Mouse (Mus musculus) megakaryocyte, embryonic 14.5 days (primary cell): Measurements from ENCODE around the gene Nfatc4. TPM values are rescaled to one million over a fixed set of nuclear protein-coding genes. Genes with fewer than 3 reads are reported as not detected.

Experiments
- H3K27me3 ChIP-seq: replicated peaks from 2 replicates; pipeline ENCODE3; 2012; ENCODE audit warnings: inconsistent platforms
- H3K36me3 ChIP-seq: replicated peaks from 2 replicates; pipeline ENCODE3; 2012; ENCODE audit warnings: low read length, inconsistent platforms, mixed read lengths
- H3K4me1 ChIP-seq: 2 replicates; pipeline ENCODE4 v1.6.1; 2012; ENCODE audit warnings: inconsistent platforms
- H3K4me3 ChIP-seq: replicated peaks from 2 replicates; pipeline ENCODE3; 2012; ENCODE audit warnings: moderate library complexity, mild to moderate bottlenecking, inconsistent platforms
- H3K9me3 ChIP-seq: 2 replicates; pipeline ENCODE4 v1.6.1; 2012; ENCODE audit warnings: inconsistent platforms
- FLI1 ChIP-seq: IDR thresholded peaks from 2 replicates; pipeline ENCODE4 v1.6.1; 2012; ENCODE audit warnings: low read length, inconsistent platforms, mixed read lengths
- GATA1 ChIP-seq: IDR thresholded peaks from 3 replicates; pipeline ENCODE4 v1.6.1; 2012; ENCODE audit warnings: mixed read lengths, low read length, inconsistent platforms, borderline replicate concordance
- polyA plus RNA-seq: library from polyadenylated mRNA; stranded (reverse); fragments of >175 nt; gene quantifications from 2 replicates; pipeline ENCODE4 v1.2.3, GENCODE M21; 2012; ENCODE audit warnings: low replicate concordance; ENCODE audit not compliant: insufficient read depth

The Nfatc4 gene
- polyA plus RNA-seq, 1 experiment = 0.08 TPM

- no peaks in the 10 kb centered on the region for H3K9me3 ChIP-seq
- no peaks in the 10 kb centered on the region for H3K36me3 ChIP-seq
- peaks cover 96% of the 10 kb centered on the region for H3K27me3 ChIP-seq
- H3K4me1 ChIP-seq = peaks cover 18% of the 10 kb centered on the region
- TF ChIP-seq GATA1 = no peak
- no peak for TF ChIP-seq FLI1
- H3K4me3 ChIP-seq = no peak overlapping the region
Measured at GRCm38 (mm10) chr14:55828716-55829263, 5.8 kb downstream of the Nfatc4 start.

GRCm38 (mm10) chr14:55829854-55830253 lies 6.9 kb downstream of the Nfatc4 start:
- H3K27me3 ChIP-seq = peaks cover 96% of the 10 kb centered on the region
- TF ChIP-seq FLI1 (no peak), GATA1 (no peak)
- no peaks in the 10 kb centered on the region for H3K9me3 ChIP-seq
- no peaks in the 10 kb centered on the region for H3K36me3 ChIP-seq
- peaks cover 20% of the 10 kb centered on the region for H3K4me1 ChIP-seq
- no peak overlapping the region for H3K4me3 ChIP-seq

GRCm38 (mm10) chr14:55830331-55830730 lies 7.4 kb downstream of the Nfatc4 start:
- peaks cover 91% of the 10 kb centered on the region for H3K27me3 ChIP-seq
- peaks cover 20% of the 10 kb centered on the region for H3K4me1 ChIP-seq
- TF ChIP-seq GATA1 (no peak), FLI1 (no peak)
- H3K9me3 ChIP-seq = no peaks in the 10 kb centered on the region
- H3K4me3 ChIP-seq = no peak overlapping the region
- H3K36me3 ChIP-seq = no peaks in the 10 kb centered on the region

GRCm38 (mm10) chr14:55833126-55833525 lies 10.2 kb downstream of the Nfatc4 start:
- Histone ChIP-seq H3K4me1 (peaks cover 19% of the 10 kb centered on the region), H3K27me3 (peaks cover 69% of the 10 kb centered on the region), H3K36me3 (no peaks in the 10 kb centered on the region), H3K4me3 (no peak overlapping the region), H3K9me3 (no peaks in the 10 kb centered on the region)
- no peak for TF ChIP-seq GATA1
- TF ChIP-seq FLI1 = no peak

- no peak overlapping the region for H3K4me3 ChIP-seq
- TF ChIP-seq GATA1 (no peak), FLI1 (no peak)
- H3K4me1 ChIP-seq = peaks cover 17% of the 10 kb centered on the region
- no peaks in the 10 kb centered on the region for H3K36me3 ChIP-seq
- H3K9me3 ChIP-seq = no peaks in the 10 kb centered on the region
- peaks cover 61% of the 10 kb centered on the region for H3K27me3 ChIP-seq
Measured at GRCm38 (mm10) chr14:55834808-55835533, 12.0 kb downstream of the Nfatc4 start.

GRCm38 (mm10) chr14:55838312-55838711 lies 15.4 kb downstream of the Nfatc4 start:
- H3K36me3 ChIP-seq = no peaks in the 10 kb centered on the region
- no peaks in the 10 kb centered on the region for H3K9me3 ChIP-seq
- no peak overlapping the region for H3K4me3 ChIP-seq
- TF ChIP-seq FLI1 = no peak
- no peak for TF ChIP-seq GATA1
- H3K4me1 ChIP-seq = peaks cover 23% of the 10 kb centered on the region
- H3K27me3 ChIP-seq = peaks cover 46% of the 10 kb centered on the region

GRCm38 (mm10) chr14:55838740-55839139 lies 15.8 kb downstream of the Nfatc4 start:
- Histone ChIP-seq H3K27me3 (peaks cover 43% of the 10 kb centered on the region), H3K9me3 (no peaks in the 10 kb centered on the region), H3K36me3 (no peaks in the 10 kb centered on the region), H3K4me1 (peaks cover 23% of the 10 kb centered on the region), H3K4me3 (no peak overlapping the region)
- TF ChIP-seq GATA1 = no peak
- TF ChIP-seq FLI1 = no peak

GRCm38 (mm10) chr14:55840853-55841366 lies 18.0 kb downstream of the Nfatc4 start:
- TF ChIP-seq FLI1 (no peak), GATA1 (no peak)
- Histone ChIP-seq H3K36me3 (no peaks in the 10 kb centered on the region), H3K27me3 (peaks cover 45% of the 10 kb centered on the region), H3K4me3 (no peak overlapping the region), H3K4me1 (peaks cover 18% of the 10 kb centered on the region), H3K9me3 (no peaks in the 10 kb centered on the region)

- H3K27me3 ChIP-seq = peaks cover 51% of the 10 kb centered on the region
- no peaks in the 10 kb centered on the region for H3K36me3 ChIP-seq
- H3K4me1 ChIP-seq = peaks cover 18% of the 10 kb centered on the region
- no peak overlapping the region for H3K4me3 ChIP-seq
- H3K9me3 ChIP-seq = no peaks in the 10 kb centered on the region
- TF ChIP-seq FLI1 (no peak), GATA1 (no peak)
Measured at GRCm38 (mm10) chr14:55842794-55843193, 19.9 kb downstream of the Nfatc4 start.

GRCm38 (mm10) chr14:55845506-55846294 lies 22.8 kb downstream of the Nfatc4 start:
- peaks cover 12% of the 10 kb centered on the region for H3K4me1 ChIP-seq
- TF ChIP-seq GATA1 = no peak
- TF ChIP-seq FLI1 = no peak
- no peaks in the 10 kb centered on the region for H3K36me3 ChIP-seq
- H3K4me3 ChIP-seq = no peak overlapping the region
- no peaks in the 10 kb centered on the region for H3K9me3 ChIP-seq
- peaks cover 40% of the 10 kb centered on the region for H3K27me3 ChIP-seq
